Mouse (Mus musculus) hindbrain, postnatal 0 days (tissue): ENCODE data around the gene Polr2i. TPM values are rescaled to one million over a fixed set of nuclear protein-coding genes. Genes with fewer than 3 reads are reported as not detected.

Source experiments
- ATAC-seq: fragments of 200-750 bp; cut with Nextera tagmentation; 2 replicates; pipeline ENCODE4 v1.8.0; 2017; ENCODE audit warnings: mild to moderate bottlenecking, moderate TSS enrichment, moderate library complexity
- DNase-seq: peaks from one replicate; pipeline ENCODE4 v3.0.0-alpha.2; 2015; ENCODE audit warnings: low spot score
- H3K27ac ChIP-seq: fragments of 300-500 bp; sonication (generic); 2 replicates; pipeline ENCODE4 v1.5.1; 2014; ENCODE audit warnings: mild to moderate bottlenecking
- H3K27me3 ChIP-seq: fragments of 300-500 bp; sonication (generic); 2 replicates; pipeline ENCODE4 v1.6.1; 2014; ENCODE audit warnings: low read length, mixed read lengths; ENCODE audit not compliant: insufficient read depth
- H3K36me3 ChIP-seq: fragments of 300-500 bp; sonication (generic); 2 replicates; pipeline ENCODE4 v1.6.1; 2014; ENCODE audit warnings: low read length, mixed read lengths; ENCODE audit not compliant: insufficient read depth
- H3K4me1 ChIP-seq: fragments of 300-500 bp; sonication (generic); 2 replicates; pipeline ENCODE4 v1.6.1; 2014; ENCODE audit warnings: antibody characterized with exemption, low read length, mixed read lengths; ENCODE audit not compliant: insufficient read depth
- H3K4me2 ChIP-seq: fragments of 300-500 bp; sonication (generic); 2 replicates; pipeline ENCODE4 v1.6.1; 2014; ENCODE audit warnings: low read depth, mild to moderate bottlenecking, low read length, moderate library complexity, mixed read lengths
- H3K4me3 ChIP-seq: fragments of 300-500 bp; sonication (generic); 2 replicates; pipeline ENCODE4 v1.5.1; 2014; ENCODE audit warnings: low read length
- H3K9ac ChIP-seq: fragments of 300-500 bp; sonication (generic); replicated peaks from 2 replicates; pipeline ENCODE4 v1.6.1; 2014; ENCODE audit warnings: mild to moderate bottlenecking, low read length, moderate library complexity, mixed read lengths
- H3K9me3 ChIP-seq: fragments of 300-500 bp; sonication (generic); 2 replicates; pipeline ENCODE4 v1.6.1; 2016; ENCODE audit warnings: low read length, mixed read lengths
- CTCF ChIP-seq: IDR thresholded peaks from 2 replicates; pipeline ENCODE4 v1.5.1; 2016; ENCODE audit warnings: antibody characterized with exemption, control low read depth, low read depth
- WGBS: fragments of 180-500 bp; shearing (Covaris S2); extraction: QIAGEN DNeasy Blood & Tissue Kit; methylation state at CpG from one replicate; pipeline ENCODE4 v1.1.7; 2014; 5-methylcytosine and 5-hydroxymethylcytosine counted together
- polyA plus RNA-seq: library from polyadenylated mRNA; unstranded; fragments of >200 nt; fragmentation: Nextera tagmentation; extraction: Ambion mirVana; gene quantifications from 2 replicates; pipeline ENCODE4 v1.2.1, GENCODE M21; 2015
- total RNA-seq: library from RNA; depleted of rRNA; stranded (reverse); fragments of >200 nt; gene quantifications from 2 replicates; pipeline ENCODE4 v1.2.3, GENCODE M21; 2014

The Polr2i gene
- total and polyA plus RNA-seq, 2 experiments from 2014 or later: 65.9 to 189 TPM

GRCm38 (mm10) chr7:30216723-30217151 lies 15.0 kb upstream of the Polr2i start:
- Histone ChIP-seq H3K27me3 (no peaks in the 10 kb centered on the region), H3K36me3 (no peaks in the 10 kb centered on the region), H3K9ac (no peak overlapping the region), H3K4me2 (peak overlapping the region; percentile 42), H3K27ac (peak overlapping the region; percentile 68), H3K4me3 (no peak overlapping the region), H3K9me3 (no peaks in the 10 kb centered on the region), H3K4me1 (no peaks in the 10 kb centered on the region)
- peak; percentile 85 for ATAC-seq
- DNase-seq: peak; percentile 95
- WGBS: under 1% methylated on average over 16 of the region's 16 CpGs
- peak; percentile 97 for TF ChIP-seq CTCF

- Histone ChIP-seq H3K36me3 (no peaks in the 10 kb centered on the region), H3K4me2 (no peak overlapping the region), H3K4me1 (no peaks in the 10 kb centered on the region), H3K9ac (no peak overlapping the region), H3K4me3 (no peak overlapping the region), H3K27me3 (no peaks in the 10 kb centered on the region), H3K27ac (no peak overlapping the region), H3K9me3 (no peaks in the 10 kb centered on the region)
- TF ChIP-seq CTCF: no peak
- ATAC-seq (no peak), DNase-seq (no peak)
- 75% methylated on average over 2 of the region's 2 CpGs for WGBS
These were observed 14.5 kb upstream of the Polr2i start for GRCm38 (mm10) chr7:30217277-30217676.

GRCm38 (mm10) chr7:30219293-30220007 lies 12.3 kb upstream of the Polr2i start:
- H3K36me3 ChIP-seq: peaks cover 9% of the 10 kb centered on the region
- peak overlapping the region; percentile 50 for H3K9ac ChIP-seq
- no peak for TF ChIP-seq CTCF
- peak overlapping the region; percentile 98 for H3K4me2 ChIP-seq
- DNase-seq: peak; percentile 83
- peak; percentile 59 for ATAC-seq
- H3K9me3 ChIP-seq: no peaks in the 10 kb centered on the region
- peak overlapping the region; percentile 49; the same call in 1 of the 2 replicates for H3K27ac ChIP-seq
- no peaks in the 10 kb centered on the region for H3K27me3 ChIP-seq
- H3K4me3 ChIP-seq: peak overlapping the region; percentile 43
- WGBS: 4% methylated on average over 16 of the region's 16 CpGs
- H3K4me1 ChIP-seq: no peaks in the 10 kb centered on the region

GRCm38 (mm10) chr7:30220008-30220356 lies 11.8 kb upstream of the Polr2i start:
- Histone ChIP-seq H3K4me2 (peak overlapping the region; percentile 98), H3K36me3 (peaks cover 10% of the 10 kb centered on the region), H3K4me1 (no peaks in the 10 kb centered on the region), H3K9me3 (no peaks in the 10 kb centered on the region), H3K9ac (peak overlapping the region; percentile 50), H3K27me3 (no peaks in the 10 kb centered on the region), H3K4me3 (peak overlapping the region; percentile 43), H3K27ac (peak overlapping the region; percentile 49; the same call in 1 of the 2 replicates)
- DNase-seq: no peak
- WGBS: 22% methylated on average over 11 of the region's 11 CpGs
- no peak for ATAC-seq
- no peak for TF ChIP-seq CTCF

GRCm38 (mm10) chr7:30221433-30221832 lies 10.3 kb upstream of the Polr2i start:
- H3K9me3 ChIP-seq: no peaks in the 10 kb centered on the region
- 84% methylated on average over 3 of the region's 3 CpGs for WGBS
- H3K4me3 ChIP-seq: no peak overlapping the region
- H3K27ac ChIP-seq: no peak overlapping the region
- no peaks in the 10 kb centered on the region for H3K4me1 ChIP-seq
- H3K27me3 ChIP-seq: no peaks in the 10 kb centered on the region
- peaks cover 19% of the 10 kb centered on the region for H3K36me3 ChIP-seq
- H3K4me2 ChIP-seq: no peak overlapping the region
- no peak for TF ChIP-seq CTCF
- ATAC-seq: no peak
- DNase-seq: no peak
- H3K9ac ChIP-seq: no peak overlapping the region

GRCm38 (mm10) chr7:30222205-30222604 lies 9.5 kb upstream of the Polr2i start:
- H3K27me3 ChIP-seq: no peaks in the 10 kb centered on the region
- H3K27ac ChIP-seq: no peak overlapping the region
- H3K36me3 ChIP-seq: peaks cover 26% of the 10 kb centered on the region
- ATAC-seq: no peak
- H3K9ac ChIP-seq: no peak overlapping the region
- no peaks in the 10 kb centered on the region for H3K4me1 ChIP-seq
- no peak for DNase-seq
- 95% methylated on average over 5 of the region's 5 CpGs for WGBS
- H3K4me3 ChIP-seq: no peak overlapping the region
- TF ChIP-seq CTCF: no peak
- no peak overlapping the region for H3K4me2 ChIP-seq
- no peaks in the 10 kb centered on the region for H3K9me3 ChIP-seq

GRCm38 (mm10) chr7:30224206-30224605 lies 7.5 kb upstream of the Polr2i start:
- Histone ChIP-seq H3K9ac (no peak overlapping the region), H3K4me1 (no peaks in the 10 kb centered on the region), H3K9me3 (no peaks in the 10 kb centered on the region), H3K36me3 (peaks cover 34% of the 10 kb centered on the region), H3K27ac (no peak overlapping the region), H3K4me2 (no peak overlapping the region), H3K4me3 (no peak overlapping the region), H3K27me3 (no peaks in the 10 kb centered on the region)
- no peak for ATAC-seq
- no peak for DNase-seq
- TF ChIP-seq CTCF: no peak
- 91% methylated on average over 12 of the region's 12 CpGs for WGBS
